Mouse (Mus musculus): Measurements from ENCODE around the gene Bcl2l2. TPM values are rescaled to one million over a fixed set of nuclear protein-coding genes. Genes with fewer than 3 reads are reported as not detected.

Bcl2l2 gene
- polyA plus RNA-seq, 1 experiment from 2014 or later = 1.2 TPM

- under 1% methylated on average over 54 of the region's 54 CpGs for WGBS (ENCODE audit: insufficient replicate concordance)
Measured at GRCm38 (mm10) chr14:54894296-54895151, 11.3 kb downstream of the Bcl2l2 start.

GRCm38 (mm10) chr14:54897445-54897844 lies 14.3 kb downstream of the Bcl2l2 start:
- Histone ChIP-seq H3K36me3 (peaks cover 39% of the 10 kb centered on the region), H3K27ac (no peak overlapping the region), H3K4me1 (peaks cover 27% of the 10 kb centered on the region), H3K9ac (no peak overlapping the region), H3K4me2 (no peak overlapping the region), H3K9me3 (replicated peaks) (no peaks in the 10 kb centered on the region), H3K27me3 (replicated peaks) (no peaks in the 10 kb centered on the region), H3K4me3 (no peak overlapping the region)
- ATAC-seq = no peak
- 71% methylated on average over 2 of the region's 2 CpGs for WGBS (ENCODE audit: insufficient replicate concordance)

More at GRCm38 (mm10) chr14:54894296-54895151, 11.3 kb downstream of the Bcl2l2 start:
- H3K27ac ChIP-seq = peak overlapping the region; percentile 88
- H3K9me3 ChIP-seq (replicated peaks) = no peaks in the 10 kb centered on the region
- peak; percentile 53 for ATAC-seq
- peaks cover 31% of the 10 kb centered on the region for H3K4me1 ChIP-seq
- peak overlapping the region; percentile 98 for H3K9ac ChIP-seq
- H3K27me3 ChIP-seq (replicated peaks) = no peaks in the 10 kb centered on the region
- peak overlapping the region; percentile 92 for H3K4me3 ChIP-seq
- H3K36me3 ChIP-seq = peaks cover 39% of the 10 kb centered on the region
- H3K4me2 ChIP-seq = peak overlapping the region; percentile 78

- Histone ChIP-seq H3K36me3 (peaks cover 38% of the 10 kb centered on the region), H3K27me3 (replicated peaks) (no peaks in the 10 kb centered on the region), H3K4me3 (no peak overlapping the region), H3K9ac (no peak overlapping the region), H3K4me2 (no peak overlapping the region), H3K27ac (no peak overlapping the region), H3K4me1 (peaks cover 12% of the 10 kb centered on the region), H3K9me3 (replicated peaks) (no peaks in the 10 kb centered on the region)
- 1% methylated on average over 3 of the region's 3 CpGs for WGBS (ENCODE audit: insufficient replicate concordance)
- 0 out of 2 replicates have a peak, but pooled peaks have one; percentile 34 for ATAC-seq
Measured at GRCm38 (mm10) chr14:54900383-54900782, 17.2 kb downstream of the Bcl2l2 start.

DNA sequence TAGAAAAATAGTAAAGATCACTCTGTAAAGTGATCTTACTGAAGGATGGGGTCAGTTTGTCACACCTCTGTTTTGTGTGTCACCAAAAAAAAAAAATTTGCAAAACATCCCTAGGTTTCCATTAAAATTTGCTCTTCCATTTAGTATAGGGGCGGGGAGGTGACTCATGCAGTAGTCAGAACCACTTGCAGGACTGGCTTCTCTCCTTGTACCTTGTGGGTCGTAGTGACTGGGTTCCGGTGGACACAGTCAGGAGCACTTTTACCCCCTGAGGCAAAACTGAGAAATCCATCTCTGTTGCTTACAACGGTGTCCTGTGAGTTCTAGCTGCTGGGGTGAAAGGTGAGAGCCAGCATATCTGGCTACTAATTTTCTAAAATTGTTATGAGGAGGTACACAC lies 20.5 kb downstream of the Bcl2l2 start:
- WGBS (ENCODE audit: insufficient replicate concordance) = 78% methylated on average over 4 of the region's 4 CpGs
- no peak for ATAC-seq

GRCm38 (mm10) chr14:54908682-54909081 lies 25.5 kb downstream of the Bcl2l2 start:
- Histone ChIP-seq H3K27ac (no peak overlapping the region), H3K4me2 (no peak overlapping the region), H3K27me3 (replicated peaks) (peaks cover 45% of the 10 kb centered on the region), H3K4me1 (peaks cover 12% of the 10 kb centered on the region), H3K9me3 (replicated peaks) (no peaks in the 10 kb centered on the region), H3K36me3 (peaks cover 5% of the 10 kb centered on the region; the same call in 1 of the 2 replicates), H3K9ac (no peak overlapping the region), H3K4me3 (no peak overlapping the region)
- no peak for ATAC-seq
- 43% methylated on average over 7 of the region's 7 CpGs for WGBS (ENCODE audit: insufficient replicate concordance)

More for the DNA sequence above, 20.5 kb downstream of the Bcl2l2 start:
- H3K4me3 ChIP-seq = no peak overlapping the region
- no peak overlapping the region for H3K4me2 ChIP-seq
- H3K36me3 ChIP-seq = peaks cover 10% of the 10 kb centered on the region; the same call in 1 of the 2 replicates
- H3K4me1 ChIP-seq = no peaks in the 10 kb centered on the region
- no peaks in the 10 kb centered on the region for H3K9me3 ChIP-seq (replicated peaks)
- no peaks in the 10 kb centered on the region; the same call in 1 of the 2 replicates for H3K27me3 ChIP-seq (replicated peaks)
- H3K27ac ChIP-seq = no peak overlapping the region
- H3K9ac ChIP-seq = no peak overlapping the region

GRCm38 (mm10) chr14:54912109-54912850 lies 29.1 kb downstream of the Bcl2l2 start:
- peak overlapping the region; percentile 62 for H3K4me3 ChIP-seq
- no peaks in the 10 kb centered on the region for H3K9me3 ChIP-seq (replicated peaks)
- H3K4me1 ChIP-seq = peaks cover 12% of the 10 kb centered on the region
- peak overlapping the region; percentile 59 for H3K9ac ChIP-seq
- ATAC-seq = no peak
- H3K4me2 ChIP-seq = peak overlapping the region; percentile 82
- H3K27me3 ChIP-seq (replicated peaks) = peaks cover 75% of the 10 kb centered on the region
- 6% methylated on average over 45 of the region's 69 CpGs for WGBS (ENCODE audit: insufficient replicate concordance)
- peaks cover 1% of the 10 kb centered on the region; the same call in 1 of the 2 replicates for H3K36me3 ChIP-seq
- no peak overlapping the region for H3K27ac ChIP-seq

DNA sequence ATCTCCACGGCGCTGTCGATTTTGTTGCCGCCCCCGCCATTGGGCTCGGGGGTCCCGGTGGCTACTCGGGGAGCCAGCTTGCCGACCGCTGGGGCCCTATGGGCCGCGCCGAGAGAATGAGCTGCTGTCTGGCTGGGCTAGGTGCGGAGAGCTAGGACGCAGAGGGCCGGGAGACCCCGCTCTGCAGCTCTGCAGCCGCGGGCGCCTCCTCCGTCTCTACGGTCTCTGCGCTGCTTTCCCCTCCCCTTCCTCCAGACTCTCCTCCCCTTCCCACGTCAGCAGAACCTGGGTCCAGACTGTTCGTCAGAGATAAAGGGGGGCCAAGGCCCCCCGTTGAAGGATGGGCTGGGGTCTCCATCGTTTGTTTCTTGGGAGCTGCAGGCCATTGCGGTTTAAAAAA lies 29.7 kb downstream of the Bcl2l2 start, which contains the start of gene Slc22a17:
Gene Slc22a17, minus strand, starts transcription at position 247 of the 400 bp plus-strand sequence.
- H3K27ac ChIP-seq = no peak within 1 kb of the TSS
- ATAC-seq = 0 out of 2 replicates have a peak, but pooled peaks have one; percentile 32
- H3K9ac ChIP-seq = peak within 1 kb of the TSS; percentile 59
- H3K4me2 ChIP-seq = peak within 1 kb of the TSS; percentile 82
- H3K4me3 ChIP-seq = peak within 1 kb of the TSS; percentile 62
- no peaks in the 10 kb centered on the region for H3K36me3 ChIP-seq
- 2% methylated on average over 28 of the region's 28 CpGs for WGBS (ENCODE audit: insufficient replicate concordance)
- peaks cover 12% of the 10 kb centered on the region for H3K4me1 ChIP-seq
- no peaks in the 10 kb centered on the region for H3K9me3 ChIP-seq (replicated peaks)
- H3K27me3 ChIP-seq (replicated peaks) = peaks cover 78% of the 10 kb centered on the region

GRCm38 (mm10) chr14:54913343-54913742 lies 30.2 kb downstream of the Bcl2l2 start:
- WGBS (ENCODE audit: insufficient replicate concordance) = 19% methylated on average over 10 of the region's 10 CpGs
- no peaks in the 10 kb centered on the region for H3K9me3 ChIP-seq (replicated peaks)
- H3K27ac ChIP-seq = no peak overlapping the region
- no peaks in the 10 kb centered on the region for H3K36me3 ChIP-seq
- H3K27me3 ChIP-seq (replicated peaks) = peaks cover 78% of the 10 kb centered on the region
- H3K4me1 ChIP-seq = peaks cover 12% of the 10 kb centered on the region
- H3K4me3 ChIP-seq = peak overlapping the region; percentile 62
- no peak overlapping the region for H3K9ac ChIP-seq
- peak overlapping the region; percentile 82 for H3K4me2 ChIP-seq
- no peak for ATAC-seq

DNA sequence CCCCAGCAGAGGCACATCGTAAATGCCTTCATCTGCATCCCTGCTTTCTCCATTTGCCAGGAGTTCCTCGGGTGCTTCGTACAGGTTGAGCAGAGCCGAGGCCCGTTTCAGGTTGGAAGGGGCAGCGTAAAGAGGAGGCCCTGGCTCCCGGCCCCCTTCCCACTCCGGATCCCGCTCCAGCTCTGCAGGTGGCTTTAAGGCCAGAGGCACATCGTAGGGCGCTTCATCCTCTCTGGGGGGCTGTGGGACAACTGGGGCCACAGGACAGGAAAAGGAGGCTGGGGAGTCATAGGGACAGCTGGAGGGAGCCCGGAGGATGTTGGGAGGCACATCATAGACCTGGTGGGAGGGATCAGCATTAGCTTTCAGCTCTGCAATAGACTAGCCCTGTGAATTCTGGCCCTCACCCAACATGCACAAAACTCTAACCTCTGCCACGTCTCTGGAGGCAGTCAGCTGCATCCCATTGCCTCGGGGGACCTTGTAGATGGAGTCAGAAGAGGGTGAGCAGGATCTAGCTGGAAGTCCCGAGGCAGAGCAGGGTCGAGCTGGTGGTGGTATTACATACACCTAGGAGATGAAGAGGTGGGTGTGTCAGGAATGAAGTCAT lies 37.0 kb downstream of the Bcl2l2 start:
- H3K9ac ChIP-seq = no peak overlapping the region
- H3K4me2 ChIP-seq = no peak overlapping the region
- no peak for ATAC-seq
- no peak overlapping the region for H3K4me3 ChIP-seq
- H3K27ac ChIP-seq = no peak overlapping the region
- peaks cover 74% of the 10 kb centered on the region for H3K27me3 ChIP-seq (replicated peaks)
- H3K36me3 ChIP-seq = no peaks in the 10 kb centered on the region
- WGBS (ENCODE audit: insufficient replicate concordance) = 75% methylated on average over 16 of the region's 16 CpGs
- peaks cover 15% of the 10 kb centered on the region for H3K4me1 ChIP-seq
- H3K9me3 ChIP-seq (replicated peaks) = no peaks in the 10 kb centered on the region

GRCm38 (mm10) chr14:54924641-54925348 lies 41.6 kb downstream of the Bcl2l2 start:
- 0 out of 2 replicates have a peak overlapping the region, but pooled peaks have one; percentile 12 for H3K4me3 ChIP-seq
- WGBS (ENCODE audit: insufficient replicate concordance) = 43% methylated on average over 7 of the region's 7 CpGs
- no peak overlapping the region for H3K9ac ChIP-seq
- peaks cover 93% of the 10 kb centered on the region for H3K27me3 ChIP-seq (replicated peaks)
- no peaks in the 10 kb centered on the region for H3K9me3 ChIP-seq (replicated peaks)
- no peaks in the 10 kb centered on the region for H3K36me3 ChIP-seq
- peaks cover 30% of the 10 kb centered on the region for H3K4me1 ChIP-seq
- peak; percentile 87 for ATAC-seq
- peak overlapping the region; percentile 69 for H3K4me2 ChIP-seq
- H3K27ac ChIP-seq = 0 out of 2 replicates have a peak overlapping the region, but pooled peaks have one; percentile 46

All from liver, embryonic 12.5 days (tissue).